Comparison of ENCODE assay signal across 8 mouse cellular contexts in genomic region chr6:5726237-5726670, GRCm38 (mm10). TPM values are rescaled to one million over a fixed set of nuclear protein-coding genes. Genes with fewer than 3 reads are reported as not detected.
DNase-seq lines count a peak whose midpoint lies in the region; ATAC-seq and TF ChIP-seq lines count a peak whose summit lies in the region.

No protein-coding gene starts in this region.

- peak; percentile 65 for ATAC-seq in forebrain, embryonic 13.5 days
- no peak for ATAC-seq in limb, embryonic 11.5 days (ENCODE audit: insufficient number of reproducible peaks, low FRiP score, low TSS enrichment, low read depth)
- no peak for ATAC-seq in activated CD4-positive, CD25-positive, alpha-beta regulatory T cell, adult 4 months

- H3K27ac ChIP-seq in heart, embryonic 10.5 days, result peak overlapping the region; percentile 24
- no peak overlapping the region for H3K27ac ChIP-seq in forebrain, embryonic 13.5 days
- H3K27ac ChIP-seq in limb, embryonic 11.5 days (replicated peaks; ENCODE audit: low read depth, low read length), result no peak overlapping the region

- peak overlapping the region; percentile 70 for H3K4me2 ChIP-seq in forebrain, embryonic 13.5 days
- peak overlapping the region; percentile 90 for H3K4me2 ChIP-seq in limb, embryonic 11.5 days (ENCODE audit: low read depth, severe bottlenecking)

- no peak for DNase-seq in heart, embryonic 10.5 days (ENCODE audit: low spot score)
- DNase-seq in heart, adult 11 months, result no peak
- peak; percentile 45 for DNase-seq in limb, embryonic 11.5 days (ENCODE audit: low spot score)
- DNase-seq in right cerebral cortex, postnatal 14 days, result peak; percentile 15
- no peak for DNase-seq in gastrocnemius, adult 18-20 months (ENCODE audit: low spot score)

- no peaks in the 10 kb centered on the region for H3K9me3 ChIP-seq in heart, embryonic 10.5 days
- H3K9me3 ChIP-seq in E14TG2a.4 (ENCODE audit: low read length), result no peaks in the 10 kb centered on the region
- H3K9me3 ChIP-seq in forebrain, embryonic 13.5 days (replicated peaks), result no peaks in the 10 kb centered on the region
- no peaks in the 10 kb centered on the region for H3K9me3 ChIP-seq in limb, embryonic 11.5 days (ENCODE audit: control insufficient read depth, low read length)

- TF ChIP-seq CTCF in E14TG2a.4 (conservative IDR thresholded peaks at IDR 0.05; ENCODE audit: low read length), result no peak

- 4% methylated on average over 10 of the region's 10 CpGs for WGBS in heart, embryonic 10.5 days
- WGBS in forebrain, embryonic 13.5 days, result 5% methylated on average over 10 of the region's 10 CpGs
- 3% methylated on average over 10 of the region's 10 CpGs for WGBS in limb, embryonic 11.5 days

- H3K4me1 ChIP-seq in heart, embryonic 10.5 days, result peaks cover 7% of the 10 kb centered on the region
- H3K4me1 ChIP-seq in E14TG2a.4 (replicated peaks; ENCODE audit: low read depth, low read length), result peaks cover 32% of the 10 kb centered on the region
- H3K4me1 ChIP-seq in forebrain, embryonic 13.5 days, result peaks cover 12% of the 10 kb centered on the region
- peaks cover 5% of the 10 kb centered on the region for H3K4me1 ChIP-seq in limb, embryonic 11.5 days (ENCODE audit: control insufficient read depth, insufficient read depth, low read length)

- peak overlapping the region; percentile 57 for H3K9ac ChIP-seq in forebrain, embryonic 13.5 days
- peak overlapping the region; percentile 56 for H3K9ac ChIP-seq in limb, embryonic 11.5 days (ENCODE audit: low read length)

- no peaks in the 10 kb centered on the region for H3K36me3 ChIP-seq in heart, embryonic 10.5 days
- no peaks in the 10 kb centered on the region for H3K36me3 ChIP-seq in E14TG2a.4 (ENCODE audit: insufficient read depth, low read length)
- H3K36me3 ChIP-seq in forebrain, embryonic 13.5 days (ENCODE audit: poor library complexity, severe bottlenecking), result no peaks in the 10 kb centered on the region
- H3K36me3 ChIP-seq in limb, embryonic 11.5 days (ENCODE audit: control insufficient read depth, insufficient read depth, low read length), result no peaks in the 10 kb centered on the region

- peak overlapping the region; percentile 67 for H3K4me3 ChIP-seq in heart, embryonic 10.5 days
- peak overlapping the region; percentile 76 for H3K4me3 ChIP-seq in E14TG2a.4 (replicated peaks; ENCODE audit: low read length)
- H3K4me3 ChIP-seq in forebrain, embryonic 13.5 days, result peak overlapping the region; percentile 49
- peak overlapping the region; percentile 51 for H3K4me3 ChIP-seq in limb, embryonic 11.5 days (ENCODE audit: low read depth, low read length)

- H3K27me3 ChIP-seq in heart, embryonic 10.5 days (ENCODE audit: insufficient read depth, poor library complexity, severe bottlenecking), result no peaks in the 10 kb centered on the region; the same call in 1 of the 2 replicates
- H3K27me3 ChIP-seq in E14TG2a.4 (ENCODE audit: insufficient read depth, low read length), result peaks cover 19% of the 10 kb centered on the region
- H3K27me3 ChIP-seq in forebrain, embryonic 13.5 days, result no peaks in the 10 kb centered on the region; the same call in 1 of the 2 replicates
- peaks cover 8% of the 10 kb centered on the region; the same call in 1 of the 2 replicates for H3K27me3 ChIP-seq in limb, embryonic 11.5 days (ENCODE audit: control insufficient read depth, insufficient read depth, low read length)

RNA-seq across cellular contexts. Expression of gene Dync1i1, which starts 0.8 kb away (rescaled TPM):
- 1.9 and 3.9 TPM in 2 replicates for polyA plus RNA-seq in heart, embryonic 10.5 days (2016; fragmentation: Nextera tagmentation; extraction: Ambion mirVana)
- polyA plus RNA-seq in forebrain, embryonic 13.5 days (2015; fragmentation: Nextera tagmentation; extraction: Ambion mirVana), result 17.1 and 18.5 TPM in 2 replicates
- 5.7 and 6.6 TPM in 2 replicates for polyA plus RNA-seq in limb, embryonic 11.5 days (2014; fragmentation: Nextera tagmentation; extraction: Ambion mirVana)
- under 1 TPM; 0.14 to 0.21 TPM for total RNA-seq in gastrocnemius, adult 18-20 months (2021)
- not detected for polyA plus RNA-seq in activated CD4-positive, CD25-positive, alpha-beta regulatory T cell, adult 4 months (2017; shearing (Covaris generic))

Comparison
In these comparisons a context has a peak if more than half of its experiments do, and no peak if none do; other contexts are left out.
1. DNase-seq: peak in limb, embryonic 11.5 days (single experiment) and right cerebral cortex, postnatal 14 days (single experiment); none in heart, embryonic 10.5 days (single experiment), heart, adult 11 months (single experiment) and gastrocnemius, adult 18-20 months (single experiment).
2. Peak in every context shown above with its lines, with median percentiles within 50 percentile points of each other: H3K4me3 ChIP-seq.